Mouse (Mus musculus) ES-Bruce4 (cell line): Measurements from ENCODE around the gene Get4. TPM values are rescaled to one million over a fixed set of nuclear protein-coding genes. Genes with fewer than 3 reads are reported as not detected.

Source experiments
- H3K27ac ChIP-seq: 2 replicates; pipeline ENCODE4 v1.5.1; 2012; ENCODE audit warnings: low read length, inconsistent platforms; ENCODE audit not compliant: insufficient read depth
- H3K27me3 ChIP-seq: 2 replicates; pipeline ENCODE4 v1.6.1; 2012; ENCODE audit warnings: mild to moderate bottlenecking, low read length, inconsistent platforms; ENCODE audit not compliant: control insufficient read depth, poor library complexity, insufficient read depth, severe bottlenecking
- H3K36me3 ChIP-seq: 2 replicates; pipeline ENCODE4 v1.6.1; 2012; ENCODE audit warnings: inconsistent platforms, mild to moderate bottlenecking, low read length, moderate library complexity; ENCODE audit not compliant: control insufficient read depth, poor library complexity, insufficient read depth, severe bottlenecking
- H3K4me1 ChIP-seq: one replicate; pipeline ENCODE4 v1.8.1; 2011; ENCODE audit warnings: low read length; ENCODE audit not compliant: control insufficient read depth, insufficient read depth
- H3K4me3 ChIP-seq: 2 replicates; pipeline ENCODE4 v1.5.1; 2011; ENCODE audit warnings: low read depth, mild to moderate bottlenecking, low read length
- H3K9ac ChIP-seq: 2 replicates; pipeline ENCODE4 v1.6.1; 2012; ENCODE audit warnings: low read depth, mild to moderate bottlenecking, inconsistent platforms; ENCODE audit not compliant: poor library complexity, severe bottlenecking
- H3K9me3 ChIP-seq: replicated peaks from 2 replicates; pipeline ENCODE4 v1.6.1; 2012; ENCODE audit warnings: mild to moderate bottlenecking, low read length, inconsistent platforms; ENCODE audit not compliant: control insufficient read depth, poor library complexity, insufficient read depth, severe bottlenecking
- CTCF ChIP-seq: IDR thresholded peaks from one replicate; pipeline ENCODE4 v1.8.1; 2011; ENCODE audit warnings: low read depth, low read length
- EP300 ChIP-seq: IDR thresholded peaks from 2 replicates; pipeline ENCODE4 v1.6.1; 2011; ENCODE audit warnings: low read depth, low read length; ENCODE audit not compliant: insufficient read depth
- POLR2A ChIP-seq: IDR thresholded peaks from one replicate; pipeline ENCODE4 v1.8.1; 2011; ENCODE audit warnings: low read length; ENCODE audit not compliant: insufficient read depth
- polyA plus RNA-seq: library from polyadenylated mRNA; stranded (reverse); fragments of >200 nt; gene quantifications from 2 replicates; pipeline ENCODE4 v1.2.4, GENCODE M21; 2011; ENCODE audit warnings: low read depth; ENCODE audit not compliant: missing spikeins, insufficient read depth, insufficient read length

The Get4 gene
- polyA plus RNA-seq, 1 experiment, result 55.9 TPM

DNA sequence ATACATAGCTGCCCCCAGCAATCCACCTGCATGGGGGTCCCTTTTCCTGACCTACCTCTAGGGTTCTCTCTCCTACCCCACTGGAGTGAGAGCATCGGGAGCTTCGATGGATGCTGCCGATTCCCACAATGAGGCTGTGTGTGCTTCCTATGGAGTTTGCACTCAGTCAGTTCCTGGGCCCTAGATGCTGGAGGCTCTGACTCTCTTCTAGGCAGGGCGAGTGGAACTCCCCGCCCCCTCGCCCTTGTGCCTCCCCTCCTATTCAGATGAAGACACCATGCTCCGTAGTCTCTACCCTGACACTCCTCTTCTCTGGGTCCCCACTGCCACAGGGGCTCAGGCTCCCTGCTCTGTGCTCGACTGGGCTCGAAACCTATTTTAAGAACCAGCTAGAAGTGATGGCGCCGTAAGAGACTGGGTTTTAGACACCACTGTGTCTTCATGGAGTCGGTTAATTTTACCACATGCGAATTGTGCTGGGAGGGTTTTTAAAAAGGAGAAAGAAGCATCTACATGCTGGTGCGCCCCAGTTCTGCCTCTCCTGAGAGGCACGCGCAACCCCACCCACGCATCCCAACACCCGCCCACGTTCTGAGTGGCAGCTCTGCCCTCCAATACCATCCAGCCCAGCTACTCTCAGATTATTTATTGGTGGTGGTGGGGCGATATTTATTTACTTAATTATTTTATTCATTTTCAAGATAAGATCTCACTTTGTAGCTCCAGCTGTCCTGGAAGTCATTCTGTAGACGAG, 65.8 kb downstream of the Get4 start:
- H3K9ac ChIP-seq, result peak overlapping the region; percentile 14
- H3K27me3 ChIP-seq, result no peaks in the 10 kb centered on the region
- peak overlapping the region; percentile 10; the same call in 1 of the 2 replicates for H3K4me3 ChIP-seq
- peak overlapping the region; percentile 29; the same call in 1 of the 2 replicates for H3K27ac ChIP-seq
- no peaks in the 10 kb centered on the region for H3K9me3 ChIP-seq
- H3K36me3 ChIP-seq, result no peaks in the 10 kb centered on the region
- H3K4me1 ChIP-seq, result peaks cover 3% of the 10 kb centered on the region
- no peak for TF ChIP-seq POLR2A
- TF ChIP-seq CTCF, result no peak
- no peak for TF ChIP-seq EP300

Other genes starting within 250 kb of the Get4 start
- 8.2 and 9.4 TPM in 2 replicates for gene Prkar1b, start 102.3 kb upstream of the Get4 start, polyA plus RNA-seq
- 21.6 and 22.6 TPM in 2 replicates for gene Dnaaf5, start 102.1 kb upstream of the Get4 start, polyA plus RNA-seq
- gene Sun1, start 51.7 kb upstream of the Get4 start, polyA plus RNA-seq, result 74.1 and 84.2 TPM in 2 replicates
- gene Adap1, start 73.3 kb downstream of the Get4 start, polyA plus RNA-seq, result 16.5 and 17.0 TPM in 2 replicates
- gene Cox19, start 99.1 kb downstream of the Get4 start, polyA plus RNA-seq, result 19.9 and 26.1 TPM in 2 replicates
- gene Cyp2w1, start 100.3 kb downstream of the Get4 start, polyA plus RNA-seq, result not detected in 2 replicates
- gene Gpr146, start 125.4 kb downstream of the Get4 start, polyA plus RNA-seq, result 0.82 and 0.91 TPM in 2 replicates
- not detected in 2 replicates for gene C130050O18Rik, start 153.0 kb downstream of the Get4 start, polyA plus RNA-seq
- not detected in 2 replicates for gene Gper1, start 170.8 kb downstream of the Get4 start, polyA plus RNA-seq
- 44.5 and 48.7 TPM in 2 replicates for gene 3110082I17Rik, start 208.2 kb downstream of the Get4 start, polyA plus RNA-seq
- 10.7 and 11.3 TPM in 2 replicates for gene Zfand2a, start 232.2 kb downstream of the Get4 start, polyA plus RNA-seq